Mouse (Mus musculus) heart, postnatal 0 days (tissue): Measurements from ENCODE around the gene Ccdc142. TPM values are rescaled to one million over a fixed set of nuclear protein-coding genes. Genes with fewer than 3 reads are reported as not detected.

ENCODE experiments used
- ATAC-seq: fragments of 200-750 bp; cut with Nextera tagmentation; 2 replicates; pipeline ENCODE4 v1.8.0; 2017; ENCODE audit warnings: low read depth, moderate number of reproducible peaks, moderate library complexity; ENCODE audit not compliant: insufficient read depth
- DNase-seq: peaks from one replicate; pipeline ENCODE4 v3.0.0-alpha.2; 2016; ENCODE audit warnings: low spot score
- H3K27ac ChIP-seq: fragments of 300-500 bp; sonication (generic); 2 replicates; pipeline ENCODE4 v1.5.1; 2014; ENCODE audit warnings: low read depth, mild to moderate bottlenecking
- H3K27me3 ChIP-seq: fragments of 300-500 bp; sonication (generic); 2 replicates; pipeline ENCODE4 v1.6.1; 2014; ENCODE audit warnings: low read length, mixed read lengths; ENCODE audit not compliant: control insufficient read depth, insufficient read depth
- H3K36me3 ChIP-seq: fragments of 300-500 bp; sonication (generic); replicated peaks from 2 replicates; pipeline ENCODE4 v1.6.1; 2014; ENCODE audit warnings: low read length, mixed read lengths; ENCODE audit not compliant: control insufficient read depth, insufficient read depth
- H3K4me1 ChIP-seq: fragments of 300-500 bp; sonication (generic); 2 replicates; pipeline ENCODE4 v1.6.1; 2014; ENCODE audit warnings: antibody characterized with exemption; ENCODE audit not compliant: control insufficient read depth, insufficient read depth
- H3K4me2 ChIP-seq: fragments of 300-500 bp; sonication (generic); 2 replicates; pipeline ENCODE4 v1.6.1; 2014; ENCODE audit warnings: low read depth, mild to moderate bottlenecking, low read length, moderate library complexity
- H3K4me3 ChIP-seq: fragments of 300-500 bp; sonication (generic); 2 replicates; pipeline ENCODE4 v1.5.1; 2014; ENCODE audit warnings: low read depth, low read length
- H3K9ac ChIP-seq: fragments of 300-500 bp; sonication (generic); replicated peaks from 2 replicates; pipeline ENCODE4 v1.6.1; 2014; ENCODE audit warnings: low read depth, low read length, mixed read lengths
- H3K9me3 ChIP-seq: fragments of 300-500 bp; sonication (generic); replicated peaks from 2 replicates; pipeline ENCODE4 v1.6.1; 2016; ENCODE audit warnings: low read length; ENCODE audit not compliant: control insufficient read depth
- CTCF ChIP-seq: IDR thresholded peaks from 2 replicates; pipeline ENCODE4 v1.5.1; 2016; ENCODE audit warnings: antibody characterized with exemption, control low read depth, low read depth
- EP300 ChIP-seq: IDR thresholded peaks from 2 replicates; pipeline ENCODE4 v1.6.1; 2016; ENCODE audit warnings: antibody characterized with exemption, low read depth
- WGBS: fragments of 180-500 bp; shearing (Covaris S2); extraction: QIAGEN DNeasy Blood & Tissue Kit; methylation state at CpG from one replicate; pipeline ENCODE4 v1.1.7; 2014; 5-methylcytosine and 5-hydroxymethylcytosine counted together
- polyA plus RNA-seq: library from polyadenylated mRNA; unstranded; fragments of >200 nt; fragmentation: Nextera tagmentation; extraction: Ambion mirVana; gene quantifications from 2 replicates; pipeline ENCODE4 v1.2.1, GENCODE M21; 2015
- total RNA-seq: library from RNA; depleted of rRNA; stranded (reverse); fragments of >200 nt; gene quantifications from 2 replicates; pipeline ENCODE4 v1.2.3, GENCODE M21; 2014; ENCODE audit warnings: low replicate concordance

Ccdc142 gene
- total and polyA plus RNA-seq, 2 experiments from 2014 or later, result 0.11 to 1.6 TPM

DNA sequence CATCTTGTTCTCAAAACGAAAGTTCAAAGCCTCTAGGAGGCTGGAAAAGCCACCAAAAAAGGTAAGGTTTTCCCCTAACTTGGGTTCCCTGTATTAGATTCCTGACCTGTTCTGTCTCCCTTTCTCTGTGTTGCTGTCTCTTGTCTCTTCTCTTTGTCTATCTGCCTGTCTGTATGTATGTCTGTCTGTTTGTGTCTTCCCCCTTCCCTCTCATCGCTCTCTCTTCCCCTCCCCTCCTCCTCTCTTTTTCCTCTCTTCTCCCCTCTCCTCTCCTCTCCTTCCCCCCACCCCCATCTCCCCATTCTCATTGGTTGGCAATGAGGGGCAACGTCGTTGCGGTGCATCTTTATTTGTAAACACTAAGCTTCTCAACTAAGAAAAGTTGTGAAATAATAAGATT lies 23.9 kb downstream of the Ccdc142 start, which contains the start of gene Ino80b:
Gene Ino80b, minus strand, starts transcription at position 101 of the 400 bp plus-strand sequence.
- Histone ChIP-seq H3K4me1 (peaks cover 20% of the 10 kb centered on the region), H3K27me3 (no peaks in the 10 kb centered on the region), H3K4me2 (peak within 1 kb of the TSS; percentile 87), H3K36me3 (no peaks in the 10 kb centered on the region), H3K27ac (no peak within 1 kb of the TSS), H3K4me3 (peak within 1 kb of the TSS; percentile 68), H3K9me3 (no peaks in the 10 kb centered on the region), H3K9ac (peak within 1 kb of the TSS; percentile 58)
- TF ChIP-seq CTCF, result no peak
- TF ChIP-seq EP300, result 0 out of 2 replicates have a peak, but pooled peaks have one; percentile 14
- DNase-seq, result no peak
- WGBS, result 29% methylated on average over 5 of the region's 5 CpGs
- ATAC-seq, result no peak

DNA sequence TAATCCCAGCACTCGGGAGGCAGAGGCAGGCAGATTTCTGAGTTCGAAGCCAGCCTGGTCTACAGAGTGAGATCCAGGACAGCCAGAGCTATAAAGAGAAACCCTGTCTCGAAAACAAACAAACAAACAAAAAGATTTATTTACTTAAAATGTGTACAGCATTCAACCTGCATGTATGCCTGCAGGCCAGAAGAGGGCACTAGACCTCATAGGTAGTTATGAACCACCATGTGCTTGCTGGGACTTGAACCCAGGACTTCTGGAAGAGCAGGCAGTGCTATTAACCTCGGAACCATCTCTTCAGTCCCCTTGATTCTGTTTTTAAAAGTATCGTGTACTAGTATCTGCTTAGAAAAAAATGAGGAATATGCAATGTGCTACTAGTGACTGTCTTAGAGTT lies 26.0 kb downstream of the Ccdc142 start:
- H3K9me3 ChIP-seq, result no peaks in the 10 kb centered on the region
- peaks cover 10% of the 10 kb centered on the region for H3K4me1 ChIP-seq
- no peak overlapping the region for H3K4me3 ChIP-seq
- H3K27ac ChIP-seq, result no peak overlapping the region
- no peak overlapping the region for H3K4me2 ChIP-seq
- ATAC-seq (no peak), DNase-seq (no peak)
- 97% methylated on average over 5 of the region's 5 CpGs for WGBS
- H3K9ac ChIP-seq, result no peak overlapping the region
- H3K27me3 ChIP-seq, result no peaks in the 10 kb centered on the region
- no peaks in the 10 kb centered on the region for H3K36me3 ChIP-seq
- peak; percentile 8; the same call in 1 of the 2 replicates for TF ChIP-seq CTCF
- no peak for TF ChIP-seq EP300

DNA sequence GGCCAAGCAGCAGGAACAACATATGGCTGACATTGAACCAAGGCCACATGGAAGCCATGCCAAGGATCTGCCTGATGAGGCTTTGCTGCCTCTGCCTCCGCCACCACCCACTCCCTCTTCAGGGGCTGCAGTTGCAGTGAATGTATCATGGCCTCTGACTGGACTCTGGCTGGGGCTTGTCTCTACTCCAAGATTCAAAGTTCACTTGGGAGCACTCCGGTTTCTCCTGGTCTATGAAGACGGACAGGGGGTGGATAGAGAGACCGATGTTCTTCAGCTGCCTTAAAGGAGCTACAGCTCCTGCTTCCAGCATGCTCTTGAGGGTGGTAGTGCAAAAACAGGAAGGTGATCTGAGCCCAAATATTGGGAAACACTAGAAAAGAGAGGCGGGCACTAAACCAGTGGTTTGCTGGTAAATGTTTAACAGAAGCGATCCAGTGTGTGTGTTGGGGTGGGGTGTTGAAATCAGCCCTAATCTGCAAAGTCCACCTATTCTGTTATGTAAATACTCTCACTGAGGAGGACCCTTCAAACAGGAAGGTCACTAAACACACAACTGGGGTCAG lies 30.2 kb downstream of the Ccdc142 start:
- 64% methylated on average over 6 of the region's 6 CpGs for WGBS
- H3K27me3 ChIP-seq, result no peaks in the 10 kb centered on the region
- H3K9ac ChIP-seq, result no peak overlapping the region
- TF ChIP-seq EP300 (no peak), CTCF (no peak)
- H3K4me1 ChIP-seq, result peaks cover 11% of the 10 kb centered on the region
- no peak overlapping the region for H3K27ac ChIP-seq
- ATAC-seq (no peak), DNase-seq (no peak)
- H3K4me3 ChIP-seq, result no peak overlapping the region
- no peaks in the 10 kb centered on the region for H3K36me3 ChIP-seq
- H3K9me3 ChIP-seq, result no peaks in the 10 kb centered on the region
- no peak overlapping the region for H3K4me2 ChIP-seq

DNA sequence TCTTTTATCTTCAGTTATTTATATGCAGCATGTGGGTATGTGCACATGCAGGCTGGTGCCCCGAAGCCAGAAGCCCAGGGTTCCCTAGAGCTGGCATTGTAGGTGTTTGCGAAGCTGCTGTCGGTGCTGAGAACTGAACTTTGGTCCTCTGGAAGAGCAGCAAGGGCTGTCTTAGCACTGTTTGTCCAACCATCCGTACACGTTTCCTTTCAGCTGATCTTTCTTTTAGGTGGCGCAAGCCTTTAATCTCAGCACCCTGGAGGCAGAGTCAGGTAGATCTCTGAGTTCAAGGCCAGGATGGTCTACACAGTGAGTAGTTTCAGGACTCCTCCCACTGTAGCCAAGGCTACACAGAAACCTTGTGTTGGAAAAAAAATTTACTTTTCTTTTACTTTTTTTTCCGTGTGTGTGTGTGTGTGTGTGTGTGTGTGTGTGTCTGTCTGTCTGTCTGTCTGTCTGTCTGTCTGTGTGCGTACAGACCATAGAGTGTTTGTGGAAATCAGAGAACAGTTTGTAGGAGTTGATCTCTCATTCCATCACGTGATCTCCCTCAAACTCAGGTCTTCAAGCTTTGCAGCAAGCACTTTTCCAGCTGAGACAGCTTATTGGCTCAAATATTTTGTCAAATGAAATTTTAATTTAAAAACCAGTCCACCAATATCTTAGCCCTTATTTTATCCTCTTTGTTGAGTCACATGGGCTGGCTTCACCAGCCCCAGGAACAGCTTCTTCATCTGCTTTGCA lies 30.9 kb downstream of the Ccdc142 start:
- no peak for TF ChIP-seq EP300
- no peak for TF ChIP-seq CTCF
- no peak overlapping the region for H3K27ac ChIP-seq
- WGBS, result 79% methylated on average over 9 of the region's 9 CpGs

DNA sequence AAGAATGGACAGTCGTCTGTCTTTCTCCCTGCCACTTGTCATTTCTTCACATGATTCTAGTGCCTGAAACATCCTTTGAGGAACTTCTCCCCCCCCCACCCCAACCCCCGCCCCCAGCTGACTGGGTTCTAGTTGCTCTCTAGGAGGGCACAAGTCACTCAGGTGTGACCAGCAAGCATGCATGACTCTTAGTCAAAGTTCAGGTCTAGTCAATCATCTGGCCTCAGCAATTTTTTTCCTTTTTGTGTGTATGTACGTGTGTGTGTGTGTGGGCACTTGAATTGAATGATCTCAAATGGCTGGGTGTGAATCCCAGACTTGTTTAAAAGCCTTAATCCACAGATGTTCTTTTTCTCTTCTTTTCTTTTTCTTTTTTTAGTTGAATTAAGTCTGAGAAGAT lies 32.8 kb downstream of the Ccdc142 start:
- WGBS, result 65% methylated on average over 3 of the region's 3 CpGs
- DNase-seq, result no peak
- H3K9me3 ChIP-seq, result no peaks in the 10 kb centered on the region

More for the DNA sequence above, 30.9 kb downstream of the Ccdc142 start:
- no peak overlapping the region for H3K4me2 ChIP-seq
- H3K4me1 ChIP-seq, result peaks cover 11% of the 10 kb centered on the region
- no peak overlapping the region for H3K4me3 ChIP-seq
- DNase-seq (no peak), ATAC-seq (no peak)
- no peaks in the 10 kb centered on the region for H3K9me3 ChIP-seq
- H3K9ac ChIP-seq, result no peak overlapping the region
- no peaks in the 10 kb centered on the region for H3K36me3 ChIP-seq
- H3K27me3 ChIP-seq, result no peaks in the 10 kb centered on the region

More for the DNA sequence above, 32.8 kb downstream of the Ccdc142 start:
- no peaks in the 10 kb centered on the region for H3K27me3 ChIP-seq
- peaks cover 21% of the 10 kb centered on the region for H3K4me1 ChIP-seq
- H3K4me2 ChIP-seq, result no peak overlapping the region
- no peak for ATAC-seq
- no peak for TF ChIP-seq CTCF
- TF ChIP-seq EP300, result no peak
- H3K27ac ChIP-seq, result no peak overlapping the region
- H3K9ac ChIP-seq, result no peak overlapping the region
- no peak overlapping the region for H3K4me3 ChIP-seq
- H3K36me3 ChIP-seq, result no peaks in the 10 kb centered on the region
